Mouse (Mus musculus) macrophage (primary cell): ENCODE data around the gene Zfp93. TPM values are rescaled to one million over a fixed set of nuclear protein-coding genes. Genes with fewer than 3 reads are reported as not detected.
"Not testable (repeated sequence)": the region's sequence is repeated elsewhere in the genome, so short reads cannot be mapped to it uniquely, and the experiment has no call there.

Experiments
- H3K27ac ChIP-seq: fragments of 350-480 bp; formaldehyde crosslinking; 2 replicates; pipeline ENCODE4 v1.9.0; 2021
- H3K36me3 ChIP-seq: fragments of 350-480 bp; formaldehyde crosslinking; 2 replicates; pipeline ENCODE4 v1.9.0; 2021; ENCODE audit errors: inconsistent target
- H3K4me3 ChIP-seq: fragments of 350-480 bp; formaldehyde crosslinking; 2 replicates; pipeline ENCODE4 v1.9.0; 2021; ENCODE audit errors: inconsistent target
- H3K79me2 ChIP-seq: fragments of 350-480 bp; formaldehyde crosslinking; 2 replicates; pipeline ENCODE4 v1.9.0; 2021; ENCODE audit errors: inconsistent target
- WGBS: methylation state at CpG from one replicate; pipeline ENCODE4 v1.1.7; 2026; ENCODE audit warnings: inconsistent platforms; ENCODE audit not compliant: missing documents; 5-methylcytosine and 5-hydroxymethylcytosine counted together
- polyA plus RNA-seq: library from polyadenylated mRNA; stranded (reverse); fragments of 250-400 nt; gene quantifications from 3 replicates; pipeline ENCODE4 v1.2.4, GENCODE M21; 2018; ENCODE audit warnings: inconsistent platforms
- total RNA-seq, 78 experiments: library from RNA; depleted of rRNA; stranded (reverse); fragments of 250-400 nt; gene quantifications; 1 replicate in 9 of 78; 2 replicates in 24 of 78; 3 replicates in 43 of 78; 4 replicates in 2 of 78; pipeline ENCODE4 v1.2.4; 2018; ENCODE audit warnings: inconsistent platforms in 56 of 78

Gene Zfp93
- total RNA-seq (2018; cell fraction: chromatin; rRNA removed): 1 to 10 TPM in 7 of 26 experiments, under 1 TPM in 15, not detected in 4; 0.18 to 2.7 (median 0.80) TPM
- under 1 TPM; 0.09 to 0.82 (median 0.44) TPM for total RNA-seq (2018; cell fraction: cytosol; rRNA removed)
- 1 to 10 TPM in 3 of 26 experiments, under 1 TPM in 20, not detected in 3; 0.20 to 8.6 (median 0.44) TPM for total RNA-seq (2018; cell fraction: nucleus; rRNA removed)
- 0.32 to 0.66 TPM (median 0.48 TPM) in 3 replicates for polyA plus RNA-seq

GRCm38 (mm10) chr7:24270288-24270672, at the start of gene Zfp93:
Gene Zfp93, plus strand, starts transcription at chr7:24270420.
- H3K27ac ChIP-seq: no peak within 1 kb of the TSS
- no peaks in the 10 kb centered on the region for H3K36me3 ChIP-seq
- WGBS: 8% methylated on average over 12 of the region's 12 CpGs
- H3K79me2 ChIP-seq: no peaks in the 10 kb centered on the region
- H3K4me3 ChIP-seq: peak within 1 kb of the TSS; percentile 30

GRCm38 (mm10) chr7:24237040-24237791, 33.0 kb upstream of the Zfp93 start, which contains the start of gene Zfp109:
Gene Zfp109, minus strand, starts transcription at chr7:24237560.
- H3K27ac ChIP-seq: no peak within 1 kb of the TSS
- H3K79me2 ChIP-seq: no peaks in the 10 kb centered on the region
- H3K4me3 ChIP-seq: peak within 1 kb of the TSS; percentile 46
- no peaks in the 10 kb centered on the region for H3K36me3 ChIP-seq
- 10% methylated on average over 25 of the region's 28 CpGs for WGBS

- Histone ChIP-seq H3K4me3 (peak overlapping the region; percentile 49), H3K27ac (no peak overlapping the region), H3K36me3 (no peaks in the 10 kb centered on the region), H3K79me2 (no peaks in the 10 kb centered on the region)
- 71% methylated on average over 9 of the region's 9 CpGs for WGBS
These were observed 16.2 kb upstream of the Zfp93 start for GRCm38 (mm10) chr7:24253779-24254615.

- Histone ChIP-seq H3K79me2 (no peaks in the 10 kb centered on the region), H3K36me3 (no peaks in the 10 kb centered on the region), H3K4me3 (peak within 1 kb of the TSS; percentile 49), H3K27ac (no peak within 1 kb of the TSS)
- 27% methylated on average over 21 of the region's 21 CpGs for WGBS
These were observed 15.4 kb upstream of the Zfp93 start, which contains the start of gene Zfp108 for GRCm38 (mm10) chr7:24254633-24255474. Gene Zfp108, plus strand, starts transcription at chr7:24254794.

GRCm38 (mm10) chr7:24259306-24259999, 10.8 kb upstream of the Zfp93 start:
- Histone ChIP-seq H3K4me3 (no peak overlapping the region), H3K27ac (no peak overlapping the region), H3K79me2 (no peaks in the 10 kb centered on the region), H3K36me3 (peaks cover 7% of the 10 kb centered on the region; the same call in 1 of the 2 replicates)
- 91% methylated on average over 13 of the region's 13 CpGs for WGBS

- peaks cover 7% of the 10 kb centered on the region; the same call in 1 of the 2 replicates for H3K36me3 ChIP-seq
- WGBS: 89% methylated on average over 4 of the region's 4 CpGs
- no peaks in the 10 kb centered on the region for H3K79me2 ChIP-seq
- no peak overlapping the region for H3K4me3 ChIP-seq
- no peak overlapping the region for H3K27ac ChIP-seq
These were observed 10.3 kb upstream of the Zfp93 start for GRCm38 (mm10) chr7:24260000-24260312.

- 80% methylated on average over 24 of the region's 24 CpGs for WGBS
- H3K79me2 ChIP-seq: no peaks in the 10 kb centered on the region
- no peak overlapping the region for H3K27ac ChIP-seq
These were observed 1.8 kb upstream of the Zfp93 start for GRCm38 (mm10) chr7:24268176-24269155.

GRCm38 (mm10) chr7:24269256-24269655, 964 bp upstream of the Zfp93 start:
- 86% methylated on average over 3 of the region's 3 CpGs for WGBS
- Histone ChIP-seq H3K4me3 (no peak overlapping the region), H3K36me3 (no peaks in the 10 kb centered on the region), H3K79me2 (no peaks in the 10 kb centered on the region), H3K27ac (no peak overlapping the region)

More at GRCm38 (mm10) chr7:24268176-24269155, 1.8 kb upstream of the Zfp93 start:
- H3K36me3 ChIP-seq: no peaks in the 10 kb centered on the region
- H3K4me3 ChIP-seq: no peak overlapping the region

GRCm38 (mm10) chr7:24269667-24270287, 443 bp upstream of the Zfp93 start:
- 44% methylated on average over 7 of the region's 7 CpGs for WGBS
- no peaks in the 10 kb centered on the region for H3K79me2 ChIP-seq
- no peak overlapping the region for H3K27ac ChIP-seq
- no peaks in the 10 kb centered on the region for H3K36me3 ChIP-seq
- H3K4me3 ChIP-seq: peak overlapping the region; percentile 30

- Histone ChIP-seq H3K4me3 (no peak overlapping the region), H3K79me2 (no peaks in the 10 kb centered on the region), H3K36me3 (no peaks in the 10 kb centered on the region), H3K27ac (no peak overlapping the region)
- WGBS: 100% methylated on average over 1 of the region's 6 CpGs
These were observed 971 bp downstream of the Zfp93 start for GRCm38 (mm10) chr7:24271191-24271590.

GRCm38 (mm10) chr7:24274456-24274855, 4.2 kb downstream of the Zfp93 start:
- H3K79me2 ChIP-seq: no peaks in the 10 kb centered on the region
- WGBS: 94% methylated on average over 4 of the region's 4 CpGs
- no peak overlapping the region for H3K4me3 ChIP-seq
- no peak overlapping the region for H3K27ac ChIP-seq
- H3K36me3 ChIP-seq: no peaks in the 10 kb centered on the region

GRCm38 (mm10) chr7:24278771-24279170, 8.6 kb downstream of the Zfp93 start:
- not testable (repeated sequence) for H3K27ac ChIP-seq, H3K79me2 ChIP-seq, H3K4me3 ChIP-seq, H3K36me3 ChIP-seq
- 85% methylated on average over 2 of the region's 3 CpGs for WGBS
